Mouse (Mus musculus): ENCODE measurements around the gene Gm20388.

- TF ChIP-seq CTCF (IDR thresholded peaks at IDR 0.05; ENCODE audit: control insufficient read depth, insufficient read depth, low read length) (no peak), POLR2A (IDR thresholded peaks at IDR 0.05; ENCODE audit: borderline replicate concordance, control insufficient read depth, low read depth, low read length) (no peak)
Measured at GRCm38 (mm10) chr8:121947047-121947752, 2036.6 kb downstream of the Gm20388 start.

Data from bone marrow, adult 2 months (tissue).